Mouse (Mus musculus): ENCODE measurements at regions not wholly inside any gene's neighbourhood (a gene's known extent, or its start where the extent isn't known, plus 50 kb on each side); places are given as distances from the start of the nearest gene placed in this dataset.

DNA sequence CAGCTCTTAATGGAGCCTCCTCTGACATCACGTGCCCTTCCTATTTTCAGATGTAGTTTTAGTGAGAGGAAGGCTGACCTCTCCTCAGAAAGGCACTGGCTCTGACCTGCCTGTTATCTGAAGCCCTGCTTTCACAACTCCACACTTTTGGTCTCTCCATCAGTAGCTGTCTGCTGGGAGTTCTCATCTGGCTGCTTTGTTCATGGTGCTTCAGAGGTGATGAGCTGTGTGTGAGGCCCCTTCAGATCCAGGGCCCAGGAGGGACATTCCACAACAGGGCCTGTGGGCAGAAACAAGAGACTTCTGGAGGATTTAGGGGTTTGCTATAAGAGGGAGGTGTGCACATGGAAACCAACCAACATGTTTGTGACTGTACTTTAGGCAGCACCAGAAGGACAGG, 50.8 kb upstream of the Fhl2 start:
- Histone ChIP-seq H3K4me2 (ENCODE audit: low read depth, low read length) (no peak overlapping the region), H3K9me3 (ENCODE audit: control insufficient read depth, low read length) (no peaks in the 10 kb centered on the region), H3K27ac (ENCODE audit: low read depth, low read length) (no peak overlapping the region), H3K36me3 (ENCODE audit: control insufficient read depth, insufficient read depth, low read length) (no peaks in the 10 kb centered on the region), H3K4me1 (ENCODE audit: control insufficient read depth, insufficient read depth, low read length) (no peaks in the 10 kb centered on the region), H3K4me3 (ENCODE audit: low read depth, low read length) (no peak overlapping the region), H3K27me3 (ENCODE audit: control insufficient read depth, insufficient read depth, low read length) (no peaks in the 10 kb centered on the region), H3K9ac (replicated peaks; ENCODE audit: low read depth, low read length) (no peak overlapping the region)
- WGBS = 96% methylated on average over 1 of the region's 1 CpGs
- ATAC-seq (ENCODE audit: low read depth) = no peak

DNA sequence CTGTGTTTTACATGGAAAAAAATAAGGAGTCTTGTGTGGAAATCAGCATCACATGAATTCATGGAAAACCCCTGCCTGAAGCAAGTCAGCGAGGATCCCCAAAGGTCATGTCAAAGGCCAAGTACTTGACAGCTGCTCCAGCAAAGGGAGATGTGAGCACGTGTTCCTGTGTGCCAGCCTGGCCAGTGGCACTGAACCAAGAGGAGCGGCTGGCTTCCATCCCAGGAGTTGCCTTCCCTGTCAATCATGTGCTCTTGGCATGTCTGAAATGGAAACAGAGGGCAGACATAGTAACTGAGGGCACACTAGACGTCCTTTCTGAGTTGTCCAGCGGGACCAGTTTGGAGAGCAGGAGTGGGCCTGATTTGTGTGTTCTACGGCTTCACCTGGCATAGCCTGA, 53.5 kb upstream of the Fhl2 start:
- H3K9ac ChIP-seq (replicated peaks; ENCODE audit: low read depth, low read length) = no peak overlapping the region
- no peaks in the 10 kb centered on the region for H3K36me3 ChIP-seq (ENCODE audit: control insufficient read depth, insufficient read depth, low read length)
- no peak overlapping the region for H3K27ac ChIP-seq (ENCODE audit: low read depth, low read length)
- WGBS = 79% methylated on average over 6 of the region's 6 CpGs
- no peak overlapping the region for H3K4me2 ChIP-seq (ENCODE audit: low read depth, low read length)
- no peaks in the 10 kb centered on the region for H3K27me3 ChIP-seq (ENCODE audit: control insufficient read depth, insufficient read depth, low read length)
- no peaks in the 10 kb centered on the region for H3K4me1 ChIP-seq (ENCODE audit: control insufficient read depth, insufficient read depth, low read length)
- ATAC-seq (ENCODE audit: low read depth) = no peak
- H3K9me3 ChIP-seq (ENCODE audit: control insufficient read depth, low read length) = no peaks in the 10 kb centered on the region
- no peak overlapping the region for H3K4me3 ChIP-seq (ENCODE audit: low read depth, low read length)

DNA sequence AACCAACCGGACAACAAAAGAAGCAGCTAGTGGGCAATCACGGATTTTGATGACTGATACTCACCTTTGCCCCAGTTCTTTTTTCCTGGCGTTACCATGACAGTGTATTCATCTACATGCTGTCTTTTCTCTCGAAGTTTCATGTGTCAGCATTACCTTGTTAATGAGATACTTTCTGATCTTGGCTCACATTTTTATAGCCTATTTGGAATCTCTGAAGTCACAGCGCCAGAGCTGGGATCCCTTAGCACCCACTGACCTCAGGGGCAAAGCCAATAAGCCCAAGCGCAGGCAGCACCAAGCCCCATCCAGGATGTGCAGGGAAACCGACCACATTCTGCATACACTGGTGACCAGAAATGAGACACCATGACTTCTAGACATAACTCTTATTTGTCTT, 54.6 kb upstream of the Fhl2 start:
- Histone ChIP-seq H3K4me1 (ENCODE audit: control insufficient read depth, insufficient read depth, low read length) (no peaks in the 10 kb centered on the region), H3K27me3 (ENCODE audit: control insufficient read depth, insufficient read depth, low read length) (no peaks in the 10 kb centered on the region), H3K9me3 (ENCODE audit: control insufficient read depth, low read length) (no peaks in the 10 kb centered on the region), H3K9ac (replicated peaks; ENCODE audit: low read depth, low read length) (no peak overlapping the region), H3K4me3 (ENCODE audit: low read depth, low read length) (no peak overlapping the region), H3K27ac (ENCODE audit: low read depth, low read length) (no peak overlapping the region), H3K36me3 (ENCODE audit: control insufficient read depth, insufficient read depth, low read length) (no peaks in the 10 kb centered on the region), H3K4me2 (ENCODE audit: low read depth, low read length) (no peak overlapping the region)
- 79% methylated on average over 7 of the region's 7 CpGs for WGBS
- no peak for ATAC-seq (ENCODE audit: low read depth)

DNA sequence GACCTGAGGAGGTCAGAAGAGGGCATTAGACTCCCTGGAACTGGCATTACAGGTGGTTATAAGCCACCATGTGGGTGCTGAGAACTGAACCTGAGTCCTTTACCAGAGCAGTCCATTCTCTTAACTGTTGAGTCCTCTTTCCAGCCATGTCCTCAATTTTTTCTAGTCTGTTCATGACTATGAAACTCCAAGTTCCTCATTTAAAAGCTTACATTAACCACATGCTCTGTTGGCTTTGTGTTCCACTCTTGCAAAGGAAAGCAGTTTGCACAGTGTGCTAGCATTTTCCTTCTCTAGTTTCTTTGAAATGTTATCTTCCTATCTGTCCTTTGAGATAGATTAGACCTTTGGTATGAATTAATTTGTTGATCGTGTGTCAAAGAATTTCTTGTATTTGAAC, 57.3 kb upstream of the Fhl2 start:
- Histone ChIP-seq H3K4me1 (ENCODE audit: control insufficient read depth, insufficient read depth, low read length) (no peaks in the 10 kb centered on the region), H3K27me3 (ENCODE audit: control insufficient read depth, insufficient read depth, low read length) (no peaks in the 10 kb centered on the region), H3K36me3 (ENCODE audit: control insufficient read depth, insufficient read depth, low read length) (no peaks in the 10 kb centered on the region), H3K9me3 (ENCODE audit: control insufficient read depth, low read length) (no peaks in the 10 kb centered on the region), H3K4me3 (ENCODE audit: low read depth, low read length) (no peak overlapping the region), H3K27ac (ENCODE audit: low read depth, low read length) (no peak overlapping the region), H3K9ac (replicated peaks; ENCODE audit: low read depth, low read length) (no peak overlapping the region), H3K4me2 (ENCODE audit: low read depth, low read length) (no peak overlapping the region)
- 96% methylated on average over 1 of the region's 1 CpGs for WGBS
- ATAC-seq (ENCODE audit: low read depth) = no peak

DNA sequence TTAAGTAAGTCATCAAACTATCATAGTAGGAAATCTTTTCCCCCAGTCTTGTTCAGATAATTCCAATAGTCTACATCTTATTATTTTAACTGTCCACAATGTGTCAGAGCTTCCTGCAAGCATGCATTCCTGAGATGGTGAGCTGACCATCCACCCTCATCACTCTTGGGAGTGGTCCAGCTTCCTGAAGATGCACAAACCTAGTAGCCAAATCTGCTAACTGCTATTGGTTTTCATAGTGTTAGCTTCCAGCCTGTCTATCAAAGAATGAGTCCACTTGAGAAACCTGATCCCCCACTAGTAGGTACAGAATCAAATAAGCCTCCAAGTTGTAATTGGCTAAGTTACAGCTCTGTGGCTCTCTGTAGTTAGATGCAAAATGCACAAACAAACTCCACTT, 59.3 kb upstream of the Fhl2 start:
- Histone ChIP-seq H3K4me1 (ENCODE audit: control insufficient read depth, insufficient read depth, low read length) (no peaks in the 10 kb centered on the region), H3K36me3 (ENCODE audit: control insufficient read depth, insufficient read depth, low read length) (no peaks in the 10 kb centered on the region), H3K27ac (ENCODE audit: low read depth, low read length) (no peak overlapping the region), H3K9ac (replicated peaks; ENCODE audit: low read depth, low read length) (no peak overlapping the region), H3K4me3 (ENCODE audit: low read depth, low read length) (no peak overlapping the region), H3K9me3 (ENCODE audit: control insufficient read depth, low read length) (no peaks in the 10 kb centered on the region), H3K4me2 (ENCODE audit: low read depth, low read length) (no peak overlapping the region), H3K27me3 (ENCODE audit: control insufficient read depth, insufficient read depth, low read length) (no peaks in the 10 kb centered on the region)
- ATAC-seq (ENCODE audit: low read depth) = no peak

DNA sequence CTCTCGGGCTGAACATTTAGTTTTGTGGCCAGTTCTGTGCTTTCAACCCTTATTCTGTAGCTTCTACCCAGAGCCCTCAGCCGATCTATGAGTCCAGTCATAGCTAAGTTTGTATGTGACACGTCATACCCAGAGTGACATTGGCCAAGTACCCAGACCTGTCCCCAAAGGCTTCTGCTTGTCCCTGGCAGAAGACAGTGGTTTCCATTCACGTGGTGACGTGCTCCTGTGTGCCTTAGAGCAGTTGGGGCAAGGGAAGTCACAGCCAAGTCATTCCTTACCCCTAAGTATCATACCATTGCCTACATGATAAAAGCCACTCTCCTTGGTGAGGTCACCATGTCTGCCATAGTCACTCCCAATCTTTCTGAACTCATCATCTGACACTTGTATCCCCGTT, 61.1 kb upstream of the Fhl2 start:
- no peak overlapping the region for H3K27ac ChIP-seq (ENCODE audit: low read depth, low read length)
- H3K4me2 ChIP-seq (ENCODE audit: low read depth, low read length) = no peak overlapping the region
- H3K4me3 ChIP-seq (ENCODE audit: low read depth, low read length) = no peak overlapping the region
- no peaks in the 10 kb centered on the region for H3K9me3 ChIP-seq (ENCODE audit: control insufficient read depth, low read length)
- no peak overlapping the region for H3K9ac ChIP-seq (replicated peaks; ENCODE audit: low read depth, low read length)
- no peaks in the 10 kb centered on the region for H3K36me3 ChIP-seq (ENCODE audit: control insufficient read depth, insufficient read depth, low read length)
- no peak for ATAC-seq (ENCODE audit: low read depth)
- H3K27me3 ChIP-seq (ENCODE audit: control insufficient read depth, insufficient read depth, low read length) = no peaks in the 10 kb centered on the region
- H3K4me1 ChIP-seq (ENCODE audit: control insufficient read depth, insufficient read depth, low read length) = no peaks in the 10 kb centered on the region
- WGBS = 86% methylated on average over 6 of the region's 6 CpGs

DNA sequence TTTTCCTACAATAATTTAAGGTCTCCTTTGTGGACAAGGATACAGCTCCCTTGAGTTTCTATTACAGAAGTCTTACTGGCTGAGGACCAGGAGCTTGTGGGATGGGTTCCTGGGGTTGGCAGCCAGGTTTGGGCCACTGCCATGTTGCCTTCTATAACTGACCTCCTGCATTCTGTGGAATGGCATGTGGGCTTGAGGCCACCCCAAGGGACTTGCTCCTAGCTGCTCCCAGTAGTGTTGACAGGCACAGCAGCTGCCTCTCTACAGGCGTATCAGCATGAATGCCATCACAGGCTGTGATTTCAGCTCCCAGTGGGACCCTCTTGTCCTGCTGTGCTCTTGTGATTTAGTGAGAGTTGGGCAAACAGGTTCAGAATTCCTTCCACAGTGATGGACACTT, 63.1 kb upstream of the Fhl2 start:
- Histone ChIP-seq H3K4me3 (ENCODE audit: low read depth, low read length) (no peak overlapping the region), H3K4me2 (ENCODE audit: low read depth, low read length) (no peak overlapping the region), H3K9me3 (ENCODE audit: control insufficient read depth, low read length) (no peaks in the 10 kb centered on the region), H3K27me3 (ENCODE audit: control insufficient read depth, insufficient read depth, low read length) (no peaks in the 10 kb centered on the region), H3K4me1 (ENCODE audit: control insufficient read depth, insufficient read depth, low read length) (no peaks in the 10 kb centered on the region), H3K9ac (replicated peaks; ENCODE audit: low read depth, low read length) (no peak overlapping the region), H3K36me3 (ENCODE audit: control insufficient read depth, insufficient read depth, low read length) (no peaks in the 10 kb centered on the region), H3K27ac (ENCODE audit: low read depth, low read length) (no peak overlapping the region)
- 62% methylated on average over 1 of the region's 1 CpGs for WGBS
- ATAC-seq (ENCODE audit: low read depth) = no peak

DNA sequence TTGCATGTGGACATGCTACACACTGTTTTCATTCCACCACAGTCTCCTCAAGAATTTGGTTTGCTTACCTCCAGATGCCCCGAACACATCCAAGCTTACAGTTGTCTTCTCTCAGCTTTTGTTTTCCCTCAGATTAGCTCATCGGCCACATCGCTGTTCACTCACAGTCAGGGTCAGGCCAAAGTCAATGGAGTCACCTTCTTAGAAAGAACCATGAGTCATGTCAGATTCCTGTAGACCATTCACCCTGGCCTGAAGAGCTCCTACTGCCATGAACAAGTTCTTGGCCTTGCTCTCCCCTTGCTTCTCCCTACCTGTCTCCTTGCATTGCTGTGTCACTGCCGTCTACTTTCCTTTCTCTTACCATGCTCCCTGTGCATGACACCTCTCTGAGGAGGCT, 63.7 kb upstream of the Fhl2 start:
- WGBS = 91% methylated on average over 4 of the region's 4 CpGs
- H3K36me3 ChIP-seq (ENCODE audit: control insufficient read depth, insufficient read depth, low read length) = no peaks in the 10 kb centered on the region
- ATAC-seq (ENCODE audit: low read depth) = no peak

DNA sequence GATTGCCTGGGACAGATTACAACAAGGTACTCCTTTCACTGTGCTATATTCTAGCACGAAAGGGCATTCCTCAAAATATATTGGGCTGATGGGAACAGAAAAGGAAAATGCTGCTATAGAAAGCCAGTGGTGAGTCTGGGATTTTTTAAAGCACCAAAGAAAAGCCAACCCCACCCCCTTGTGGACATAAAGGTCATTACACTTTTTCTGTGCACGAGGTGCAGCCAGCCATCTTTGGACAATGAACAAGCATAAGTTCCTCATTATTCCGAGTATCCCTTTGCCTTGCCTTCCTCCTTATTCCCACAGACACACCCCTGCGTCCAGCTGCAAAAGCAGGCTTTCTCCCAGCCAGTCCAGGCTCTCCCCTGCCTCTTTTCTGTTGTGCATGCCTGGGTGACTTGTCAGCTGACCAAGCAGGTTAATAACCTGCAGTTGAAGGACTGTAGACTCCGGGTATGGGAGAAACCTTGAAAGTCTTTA, 67.7 kb upstream of the Fhl2 start:
- Histone ChIP-seq H3K27ac (ENCODE audit: low read depth, low read length) (no peak overlapping the region), H3K27me3 (ENCODE audit: control insufficient read depth, insufficient read depth, low read length) (no peaks in the 10 kb centered on the region), H3K9me3 (ENCODE audit: control insufficient read depth, low read length) (no peaks in the 10 kb centered on the region), H3K9ac (replicated peaks; ENCODE audit: low read depth, low read length) (no peak overlapping the region), H3K36me3 (ENCODE audit: control insufficient read depth, insufficient read depth, low read length) (no peaks in the 10 kb centered on the region), H3K4me3 (ENCODE audit: low read depth, low read length) (no peak overlapping the region), H3K4me1 (ENCODE audit: control insufficient read depth, insufficient read depth, low read length) (no peaks in the 10 kb centered on the region), H3K4me2 (ENCODE audit: low read depth, low read length) (no peak overlapping the region)
- 20% methylated on average over 5 of the region's 5 CpGs for WGBS
- ATAC-seq (ENCODE audit: low read depth) = peak; percentile 80

More for the DNA sequence above, 63.7 kb upstream of the Fhl2 start:
- no peak overlapping the region for H3K4me3 ChIP-seq (ENCODE audit: low read depth, low read length)
- H3K9ac ChIP-seq (replicated peaks; ENCODE audit: low read depth, low read length) = no peak overlapping the region
- H3K9me3 ChIP-seq (ENCODE audit: control insufficient read depth, low read length) = no peaks in the 10 kb centered on the region
- H3K4me1 ChIP-seq (ENCODE audit: control insufficient read depth, insufficient read depth, low read length) = no peaks in the 10 kb centered on the region
- H3K27me3 ChIP-seq (ENCODE audit: control insufficient read depth, insufficient read depth, low read length) = no peaks in the 10 kb centered on the region
- no peak overlapping the region for H3K27ac ChIP-seq (ENCODE audit: low read depth, low read length)
- H3K4me2 ChIP-seq (ENCODE audit: low read depth, low read length) = no peak overlapping the region

All from neural tube, embryonic 14.5 days (tissue).